Mouse (Mus musculus) liver, embryonic 12.5 days (tissue): ENCODE measurements at regions not wholly inside any gene's neighbourhood (a gene's known extent, or its start where the extent isn't known, plus 50 kb on each side); places are given as distances from the start of the nearest gene placed in this dataset.
"Not testable (repeated sequence)": the region's sequence is repeated elsewhere in the genome, so short reads cannot be mapped to it uniquely, and the experiment has no call there.

Experiments
- ATAC-seq: fragments of 200-750 bp; cut with Nextera tagmentation; 2 replicates; pipeline ENCODE4 v1.8.0; 2017; ENCODE audit warnings: moderate number of reproducible peaks, mild to moderate bottlenecking, moderate library complexity
- H3K27ac ChIP-seq: fragments of 300-500 bp; sonication (generic); 2 replicates; pipeline ENCODE4 v1.5.1; 2016; ENCODE audit warnings: mild to moderate bottlenecking
- H3K27me3 ChIP-seq: fragments of 300-500 bp; sonication (generic); replicated peaks from 2 replicates; pipeline ENCODE4 v1.6.1; 2016; ENCODE audit warnings: mild to moderate bottlenecking, moderate library complexity
- H3K36me3 ChIP-seq: fragments of 300-500 bp; sonication (generic); 2 replicates; pipeline ENCODE4 v1.6.1; 2016; ENCODE audit warnings: mild to moderate bottlenecking, moderate library complexity
- H3K4me1 ChIP-seq: fragments of 300-500 bp; sonication (generic); 2 replicates; pipeline ENCODE4 v1.6.1; 2016
- H3K4me2 ChIP-seq: fragments of 300-500 bp; sonication (generic); 2 replicates; pipeline ENCODE4 v1.6.1; 2016; ENCODE audit warnings: mild to moderate bottlenecking, moderate library complexity
- H3K4me3 ChIP-seq: fragments of 300-500 bp; sonication (generic); 2 replicates; pipeline ENCODE4 v1.5.1; 2016; ENCODE audit warnings: mild to moderate bottlenecking, moderate library complexity
- H3K9ac ChIP-seq: fragments of 300-500 bp; sonication (generic); 2 replicates; pipeline ENCODE4 v1.6.1; 2016; ENCODE audit warnings: mild to moderate bottlenecking, moderate library complexity
- H3K9me3 ChIP-seq: fragments of 300-500 bp; sonication (generic); replicated peaks from 2 replicates; pipeline ENCODE4 v1.6.1; 2016; ENCODE audit warnings: mild to moderate bottlenecking, moderate library complexity
- WGBS: fragments of 180-500 bp; shearing (Covaris S2); methylation state at CpG from one replicate; pipeline ENCODE4 v1.1.7; 2016; ENCODE audit not compliant: insufficient replicate concordance; 5-methylcytosine and 5-hydroxymethylcytosine counted together

GRCm38 (mm10) chr13:19204669-19205068, 190.9 kb downstream of the Stard3nl start:
- WGBS, result 63% methylated on average over 1 of the region's 1 CpGs
- Histone ChIP-seq H3K9ac (no peak overlapping the region), H3K27ac (no peak overlapping the region), H3K36me3 (no peaks in the 10 kb centered on the region), H3K4me3 (no peak overlapping the region), H3K9me3 (no peaks in the 10 kb centered on the region), H3K27me3 (no peaks in the 10 kb centered on the region), H3K4me2 (no peak overlapping the region), H3K4me1 (peaks cover 7% of the 10 kb centered on the region; the same call in 1 of the 2 replicates)
- ATAC-seq, result no peak

DNA sequence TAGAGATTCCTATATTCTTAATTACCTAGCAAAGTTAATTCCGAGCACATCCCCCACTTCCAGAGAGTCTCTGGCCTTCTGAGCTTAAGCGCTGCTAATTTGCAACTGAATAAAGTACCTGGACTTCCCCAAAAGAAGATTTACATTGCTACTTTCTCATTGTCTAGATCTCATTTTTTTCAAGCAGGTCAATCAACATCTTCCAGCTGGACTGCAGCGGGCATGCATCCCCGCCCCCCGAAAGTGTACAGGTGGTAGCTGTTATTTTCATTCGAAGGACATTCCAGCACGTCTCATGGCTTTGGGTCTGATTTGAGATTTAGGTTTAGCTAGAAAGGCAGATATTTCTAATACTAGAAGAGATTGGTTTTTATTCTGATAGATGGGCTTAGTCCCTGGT, 193.3 kb downstream of the Stard3nl start:
- not testable (repeated sequence) for H3K4me3 ChIP-seq, ATAC-seq, H3K27me3 ChIP-seq, H3K4me2 ChIP-seq, H3K27ac ChIP-seq, H3K36me3 ChIP-seq, H3K9me3 ChIP-seq, H3K9ac ChIP-seq, H3K4me1 ChIP-seq
- 76% methylated on average over 7 of the region's 7 CpGs for WGBS
